Mouse (Mus musculus) bone marrow, adult 2 months (tissue): ENCODE results near the gene C130074G19Rik. TPM values are rescaled to one million over a fixed set of nuclear protein-coding genes. Genes with fewer than 3 reads are reported as not detected.

ENCODE experiments used
- H3K27ac ChIP-seq: fragments of 200-500 bp; 2 replicates; pipeline ENCODE4 v1.5.1; 2012; ENCODE audit warnings: low read depth, mild to moderate bottlenecking, control low read depth, inconsistent platforms, low read length; ENCODE audit not compliant: control insufficient read depth, poor library complexity, insufficient read depth
- H3K4me1 ChIP-seq: fragments of 200-500 bp; 2 replicates; pipeline ENCODE4 v1.6.1; 2011; ENCODE audit warnings: low read length; ENCODE audit not compliant: control insufficient read depth, insufficient read depth
- H3K4me3 ChIP-seq: fragments of 200-500 bp; replicated peaks from 2 replicates; pipeline ENCODE3; 2011; ENCODE audit warnings: mild to moderate bottlenecking, low read depth, low read length, control low read depth; ENCODE audit not compliant: control insufficient read depth
- CTCF ChIP-seq: fragments of 200-500 bp; IDR thresholded peaks from 2 replicates; pipeline ENCODE4 v1.5.1; 2011; ENCODE audit warnings: low read length, control low read depth; ENCODE audit not compliant: control insufficient read depth, insufficient read depth
- POLR2A ChIP-seq: fragments of 200-500 bp; IDR thresholded peaks from 2 replicates; pipeline ENCODE4 v1.6.1; 2011; ENCODE audit warnings: low read depth, mild to moderate bottlenecking, control low read depth, low read length, borderline replicate concordance; ENCODE audit not compliant: control insufficient read depth
- WGBS: fragments of 180-500 bp; shearing (Covaris S2); methylation state at CpG from one replicate; pipeline ENCODE4 v1.1.7; 2018; 5-methylcytosine and 5-hydroxymethylcytosine counted together
- polyA plus RNA-seq: library from polyadenylated mRNA; stranded (reverse); fragments of >200 nt; gene quantifications from 2 replicates; pipeline ENCODE4 v1.2.4, GENCODE M21; 2011; ENCODE audit warnings: low replicate concordance; ENCODE audit not compliant: missing spikeins, insufficient read depth, insufficient read length

The C130074G19Rik gene
- 7.9 and 10.5 TPM in 2 replicates for polyA plus RNA-seq

GRCm38 (mm10) chr1:184882281-184883268 lies at the start of gene C130074G19Rik:
TSS of gene C130074G19Rik (minus strand) at chr1:184883218.
- WGBS: 2% methylated on average over 77 of the region's 77 CpGs
- TF ChIP-seq CTCF (no peak), POLR2A (no peak)
- Histone ChIP-seq H3K4me1 (no peaks in the 10 kb centered on the region), H3K27ac (no peak within 1 kb of the TSS; the same call in 1 of the 2 replicates), H3K4me3 (peak within 1 kb of the TSS; percentile 20)

GRCm38 (mm10) chr1:184931097-184931496 lies 48.1 kb upstream of the C130074G19Rik start:
- 68% methylated on average over 6 of the region's 6 CpGs for WGBS
- TF ChIP-seq CTCF (no peak), POLR2A (no peak)
- no peak overlapping the region for H3K27ac ChIP-seq
- H3K4me3 ChIP-seq: no peak overlapping the region
- H3K4me1 ChIP-seq: no peaks in the 10 kb centered on the region

GRCm38 (mm10) chr1:184928382-184928781 lies 45.4 kb upstream of the C130074G19Rik start:
- Histone ChIP-seq H3K27ac (no peak overlapping the region), H3K4me1 (no peaks in the 10 kb centered on the region), H3K4me3 (no peak overlapping the region)
- WGBS: 53% methylated on average over 1 of the region's 1 CpGs
- TF ChIP-seq CTCF: no peak
- no peak for TF ChIP-seq POLR2A

- TF ChIP-seq CTCF: no peak
- TF ChIP-seq POLR2A: no peak
- WGBS: 30% methylated on average over 1 of the region's 1 CpGs
- Histone ChIP-seq H3K27ac (no peak overlapping the region), H3K4me1 (no peaks in the 10 kb centered on the region), H3K4me3 (no peak overlapping the region)
Measured at GRCm38 (mm10) chr1:184927911-184928310, 44.9 kb upstream of the C130074G19Rik start.

DNA sequence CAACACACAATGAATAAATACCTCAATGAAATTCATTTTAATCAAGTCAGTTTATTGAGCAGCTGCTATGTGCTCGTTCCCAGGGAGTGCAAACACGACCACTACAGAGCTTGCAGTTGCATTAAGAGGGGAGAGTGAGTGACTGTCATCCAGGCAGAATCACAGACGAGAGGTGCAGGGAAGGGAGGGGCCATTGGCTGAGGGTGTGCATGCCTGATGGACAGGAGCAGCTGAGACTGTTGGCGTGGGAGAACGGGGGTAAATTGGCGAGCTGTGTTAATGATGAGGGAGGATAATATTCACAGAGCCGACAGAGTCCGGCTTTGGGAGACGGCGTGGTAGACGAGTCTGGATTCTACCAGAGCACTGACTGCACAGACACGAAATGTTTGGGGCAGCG lies 39.8 kb upstream of the C130074G19Rik start:
- 80% methylated on average over 13 of the region's 13 CpGs for WGBS
- Histone ChIP-seq H3K27ac (no peak overlapping the region), H3K4me3 (no peak overlapping the region), H3K4me1 (no peaks in the 10 kb centered on the region)
- TF ChIP-seq CTCF: no peak
- TF ChIP-seq POLR2A: no peak

GRCm38 (mm10) chr1:184920057-184920456 lies 37.0 kb upstream of the C130074G19Rik start:
- Histone ChIP-seq H3K27ac (no peak overlapping the region), H3K4me3 (no peak overlapping the region), H3K4me1 (no peaks in the 10 kb centered on the region)
- TF ChIP-seq POLR2A: no peak
- TF ChIP-seq CTCF: no peak
- WGBS: 73% methylated on average over 5 of the region's 5 CpGs

DNA sequence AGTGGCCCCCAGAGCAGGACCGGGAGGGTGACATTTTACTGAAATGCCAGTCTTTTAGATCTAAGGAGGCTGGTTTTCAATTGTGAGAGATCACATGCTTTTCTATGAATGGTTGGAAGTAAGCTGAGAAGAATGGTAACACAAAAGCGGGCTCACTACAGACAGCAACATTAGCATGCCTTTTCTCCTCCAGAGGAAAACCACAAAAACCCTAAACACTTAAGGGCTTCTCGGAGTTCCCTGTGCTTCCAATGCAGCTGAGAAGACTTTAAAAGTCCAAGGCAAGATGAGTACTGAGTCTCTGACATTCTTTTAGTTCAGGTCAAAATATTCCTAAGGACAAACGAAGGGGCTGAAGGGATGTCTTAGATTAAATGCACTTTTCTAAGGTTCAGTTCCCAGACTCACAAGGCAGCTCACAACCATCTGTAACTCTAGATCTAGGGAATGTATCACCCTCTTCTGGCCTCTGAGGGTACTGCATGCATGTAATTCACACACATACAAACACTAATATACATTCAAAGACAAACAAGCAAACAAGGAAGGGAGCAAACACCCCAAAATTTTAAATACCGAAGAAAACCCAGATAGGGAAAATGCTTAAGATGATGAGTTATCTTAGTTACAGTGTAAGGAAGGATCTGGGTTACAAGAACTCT lies 35.3 kb upstream of the C130074G19Rik start:
- no peak overlapping the region for H3K4me3 ChIP-seq
- no peak overlapping the region for H3K27ac ChIP-seq
- H3K4me1 ChIP-seq: no peaks in the 10 kb centered on the region
- TF ChIP-seq POLR2A (no peak), CTCF (no peak)
- WGBS: 52% methylated on average over 5 of the region's 5 CpGs

DNA sequence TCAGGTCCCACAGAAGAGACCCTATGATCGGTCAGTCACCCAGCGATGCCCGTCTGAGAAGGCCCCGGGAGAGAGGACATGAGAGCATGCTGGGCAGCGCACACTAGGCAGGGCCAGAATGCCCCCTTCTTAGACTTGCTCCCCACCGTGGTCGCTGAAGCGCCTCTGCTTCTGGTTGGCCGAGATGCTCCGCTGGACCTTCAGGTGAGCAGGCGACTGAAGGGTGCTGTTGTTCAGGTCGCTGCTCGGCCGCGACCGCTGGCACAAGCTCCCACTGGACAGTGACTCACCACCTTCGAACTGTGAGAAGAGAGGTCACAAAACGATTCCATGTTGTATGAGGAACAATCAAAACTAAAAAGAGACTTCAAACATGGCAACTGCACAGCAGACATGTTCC lies 29.3 kb upstream of the C130074G19Rik start:
- no peak for TF ChIP-seq CTCF
- TF ChIP-seq POLR2A: no peak
- Histone ChIP-seq H3K4me3 (no peak overlapping the region), H3K27ac (no peak overlapping the region), H3K4me1 (no peaks in the 10 kb centered on the region; the same call in 1 of the 2 replicates)
- 88% methylated on average over 18 of the region's 18 CpGs for WGBS
